Mouse (Mus musculus) C2C12 (cell line): ENCODE results near the gene Fam227b. TPM values are rescaled to one million over a fixed set of nuclear protein-coding genes. Genes with fewer than 3 reads are reported as not detected.
A peak's percentile ranks its signal among the peaks of the same experiment; 100 is the strongest.

Experiments used
- H3K27me3 ChIP-seq: one replicate; pipeline ENCODE4 v1.6.1; 2011; ENCODE audit not compliant: control insufficient read depth, insufficient read depth, insufficient read length
- H3K36me3 ChIP-seq: one replicate; pipeline ENCODE4 v1.6.1; 2011; ENCODE audit not compliant: control insufficient read depth, insufficient read depth
- H3K4me3 ChIP-seq: one replicate; pipeline ENCODE4 v1.5.1; 2011; ENCODE audit warnings: mild to moderate bottlenecking, control low read depth; ENCODE audit not compliant: poor library complexity, insufficient read depth, severe bottlenecking
- H3K79me2 ChIP-seq: one replicate; pipeline ENCODE4 v1.6.1; 2011; ENCODE audit not compliant: control insufficient read depth, insufficient read depth
- H3K79me3 ChIP-seq: one replicate; pipeline ENCODE4 v1.6.1; 2011; ENCODE audit warnings: low read depth, control low read depth
- H3ac ChIP-seq: one replicate; pipeline ENCODE3; 2011; ENCODE audit warnings: low read depth; ENCODE audit not compliant: control insufficient read depth, insufficient read length
- CEBPB ChIP-seq: IDR thresholded peaks from one replicate; pipeline ENCODE4 v1.6.1; 2011; ENCODE audit warnings: low read depth, mild to moderate bottlenecking, control low read depth, moderate library complexity
- CTCF ChIP-seq: IDR thresholded peaks from one replicate; pipeline ENCODE4 v1.5.1; 2011; ENCODE audit not compliant: control insufficient read depth, insufficient read depth, insufficient read length
- FOSL1 ChIP-seq: IDR thresholded peaks from one replicate; pipeline ENCODE4 v1.8.0; 2011; ENCODE audit warnings: mild to moderate bottlenecking, low read length; ENCODE audit not compliant: poor library complexity, insufficient read depth, severe bottlenecking
- MAX ChIP-seq: IDR thresholded peaks from one replicate; pipeline ENCODE4 v1.6.1; 2011; ENCODE audit warnings: mild to moderate bottlenecking, control low read depth
- MYOD1 ChIP-seq: IDR thresholded peaks from one replicate; pipeline ENCODE4 v1.6.1; 2011; ENCODE audit warnings: low read depth; ENCODE audit not compliant: control insufficient read depth, insufficient read length
- MYOG ChIP-seq: IDR thresholded peaks from one replicate; pipeline ENCODE4 v1.6.1; 2011; ENCODE audit not compliant: control insufficient read depth, insufficient read length; ENCODE audit errors: extremely low read depth
- USF1 ChIP-seq: IDR thresholded peaks from one replicate; pipeline ENCODE4 v1.6.1; 2011; ENCODE audit warnings: low read depth, mild to moderate bottlenecking, control low read depth, moderate library complexity
- polyA plus RNA-seq: library from polyadenylated mRNA; unstranded; fragments of >200 nt; fragmentation: generic; extraction: Trizol; gene quantifications from one replicate; pipeline ENCODE4 v1.2.1, GENCODE M21; 2012; ENCODE audit warnings: missing spikeins

Fam227b gene
- polyA plus RNA-seq, 1 experiment = not detected

- TF ChIP-seq USF1 (no peak), MAX (no peak), FOSL1 (no peak), MYOG (no peak), CTCF (no peak), MYOD1 (no peak), CEBPB (no peak)
Observed at GRCm38 (mm10) chr2:125943301-125943700, 208.5 kb downstream of the Fam227b start.

GRCm38 (mm10) chr2:125941111-125941785 is 210.6 kb downstream of the Fam227b start:
- Histone ChIP-seq H3K27me3 (no peaks in the 10 kb centered on the region), H3K36me3 (peaks cover 32% of the 10 kb centered on the region), H3K79me3 (peaks cover under 1% of the 10 kb centered on the region), H3K4me3 (no peak overlapping the region), H3K79me2 (no peaks in the 10 kb centered on the region), H3ac (peak overlapping the region; percentile 32)
- no peak for TF ChIP-seq CTCF
- TF ChIP-seq CEBPB = peak; percentile 74
- TF ChIP-seq FOSL1 = peak; percentile 80
- no peak for TF ChIP-seq MYOG
- peak; percentile 41 for TF ChIP-seq MYOD1
- peak; percentile 91 for TF ChIP-seq USF1
- peak; percentile 59 for TF ChIP-seq MAX

More at GRCm38 (mm10) chr2:125943301-125943700, 208.5 kb downstream of the Fam227b start:
- H3K79me2 ChIP-seq = no peaks in the 10 kb centered on the region
- peaks cover 35% of the 10 kb centered on the region for H3K36me3 ChIP-seq
- no peak overlapping the region for H3ac ChIP-seq
- H3K4me3 ChIP-seq = no peak overlapping the region
- no peaks in the 10 kb centered on the region for H3K27me3 ChIP-seq
- no peaks in the 10 kb centered on the region for H3K79me3 ChIP-seq

DNA sequence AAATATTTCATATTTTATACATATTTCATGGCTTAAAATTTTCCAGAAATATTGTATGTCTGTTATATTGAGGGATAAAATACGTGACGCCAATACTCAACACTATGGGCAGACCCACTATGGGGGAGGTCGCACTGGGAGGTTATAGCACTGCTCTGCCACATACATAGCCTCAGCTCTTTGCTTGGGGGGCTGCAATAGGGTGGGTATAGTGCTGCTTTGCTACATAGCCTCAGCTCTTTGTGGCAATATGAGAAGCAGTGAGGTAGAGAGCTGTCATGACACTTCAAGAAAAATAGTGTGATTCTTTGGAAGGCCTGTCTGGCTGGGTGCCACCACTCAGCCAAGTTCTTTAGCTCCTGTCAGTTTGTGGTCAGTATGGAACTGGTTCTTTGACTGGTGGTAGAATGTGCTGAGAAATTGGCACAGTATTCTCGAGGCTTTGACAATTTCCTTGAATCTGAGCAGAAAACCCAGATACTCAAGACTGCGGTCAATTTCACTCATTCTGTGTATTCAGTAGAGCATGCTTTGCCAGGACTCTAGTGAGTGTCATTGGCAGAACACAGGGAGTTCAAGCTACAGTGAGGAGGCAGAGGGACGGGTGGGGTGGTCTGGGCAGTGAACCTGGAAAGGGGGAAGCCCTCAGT is 212.7 kb downstream of the Fam227b start:
- Histone ChIP-seq H3K27me3 (no peaks in the 10 kb centered on the region), H3K79me2 (no peaks in the 10 kb centered on the region), H3K4me3 (no peak overlapping the region), H3K36me3 (peaks cover 42% of the 10 kb centered on the region), H3K79me3 (peaks cover 4% of the 10 kb centered on the region), H3ac (no peak overlapping the region)
- TF ChIP-seq CEBPB = no peak
- no peak for TF ChIP-seq CTCF
- TF ChIP-seq USF1 = no peak
- TF ChIP-seq FOSL1 = no peak
- no peak for TF ChIP-seq MYOD1
- no peak for TF ChIP-seq MAX
- TF ChIP-seq MYOG = no peak

DNA sequence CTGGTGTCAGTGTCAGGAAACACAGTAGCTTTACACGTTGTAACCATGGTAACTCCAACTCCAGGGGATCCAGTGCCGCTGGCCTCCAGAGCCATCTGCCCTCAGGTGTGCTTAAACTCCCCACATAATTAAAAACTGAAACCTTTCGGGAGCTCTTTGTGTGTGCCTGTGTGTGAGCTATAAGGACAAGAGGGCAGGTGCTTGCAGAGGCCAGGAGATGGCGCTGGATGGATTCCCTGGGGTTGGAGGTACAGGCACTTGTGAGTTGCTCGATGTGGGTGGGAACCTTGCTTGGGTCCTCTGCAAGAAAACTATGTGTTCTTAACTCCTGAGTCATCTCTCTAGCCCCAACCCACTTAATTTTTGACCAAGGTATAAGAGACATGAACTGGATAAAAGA is 215.4 kb downstream of the Fam227b start:
- TF ChIP-seq CTCF (no peak), MAX (no peak), FOSL1 (no peak), CEBPB (no peak), USF1 (no peak), MYOG (no peak), MYOD1 (no peak)
- H3K36me3 ChIP-seq = peaks cover 48% of the 10 kb centered on the region
- H3K79me3 ChIP-seq = peaks cover 6% of the 10 kb centered on the region
- H3ac ChIP-seq = no peak overlapping the region
- H3K4me3 ChIP-seq = no peak overlapping the region
- no peaks in the 10 kb centered on the region for H3K27me3 ChIP-seq
- no peaks in the 10 kb centered on the region for H3K79me2 ChIP-seq

DNA sequence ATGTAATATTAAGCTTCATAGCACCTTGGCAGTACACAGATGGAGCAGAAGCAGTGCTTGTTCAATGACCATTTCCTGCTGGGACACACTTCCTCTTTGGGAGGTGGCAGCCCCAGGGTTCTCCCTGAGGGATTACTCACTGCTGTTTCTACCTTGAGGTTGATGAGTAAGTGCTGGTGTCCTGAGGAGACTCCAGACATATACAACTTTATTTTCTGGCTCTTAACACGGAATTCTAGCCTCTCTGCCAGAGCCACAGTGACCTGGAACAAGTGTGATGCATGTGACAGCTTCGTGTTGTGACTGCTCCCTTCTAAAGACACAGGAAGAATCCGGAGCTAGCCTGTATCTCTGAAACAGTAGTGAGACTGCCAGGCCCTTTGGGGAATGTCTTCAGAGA is 217.8 kb downstream of the Fam227b start:
- H3K36me3 ChIP-seq = peaks cover 63% of the 10 kb centered on the region
- no peak overlapping the region for H3K4me3 ChIP-seq
- no peaks in the 10 kb centered on the region for H3K79me2 ChIP-seq
- peaks cover 6% of the 10 kb centered on the region for H3K79me3 ChIP-seq
- H3K27me3 ChIP-seq = no peaks in the 10 kb centered on the region
- no peak overlapping the region for H3ac ChIP-seq
- no peak for TF ChIP-seq CTCF
- TF ChIP-seq MYOG = no peak
- TF ChIP-seq MAX = peak; percentile 95
- no peak for TF ChIP-seq MYOD1
- TF ChIP-seq CEBPB = peak; percentile 18
- TF ChIP-seq FOSL1 = peak; percentile 86
- TF ChIP-seq USF1 = peak; percentile 39

Other genes with a start within 250 kb of the Fam227b start
- gene Fgf7, start 117.3 kb downstream of the Fam227b start, polyA plus RNA-seq = 2.6 TPM
- gene Dtwd1, start 137 bp upstream of the Fam227b start, polyA plus RNA-seq = 8.3 TPM
- gene Gm17555, start 63.1 kb upstream of the Fam227b start, polyA plus RNA-seq = not detected